Mouse (Mus musculus) bone marrow macrophage, adult 2 months (primary cell): ENCODE results near the gene Pde4d. TPM values are rescaled to one million over a fixed set of nuclear protein-coding genes. Genes with fewer than 3 reads are reported as not detected.

Source experiments
- H3K27ac ChIP-seq: 2 replicates; pipeline ENCODE4 v1.5.1; 2012; ENCODE audit warnings: low read depth, low read length; ENCODE audit not compliant: insufficient read depth
- H3K4me1 ChIP-seq: 2 replicates; pipeline ENCODE4 v1.6.1; 2012; ENCODE audit warnings: low read length; ENCODE audit not compliant: control insufficient read depth, insufficient read depth
- H3K4me3 ChIP-seq: 2 replicates; pipeline ENCODE4 v1.5.1; 2012; ENCODE audit warnings: mild to moderate bottlenecking, low read length, moderate library complexity; ENCODE audit not compliant: insufficient read depth
- CTCF ChIP-seq: IDR thresholded peaks from 2 replicates; pipeline ENCODE4 v1.5.1; 2012; ENCODE audit warnings: low read depth, mild to moderate bottlenecking, low read length, moderate library complexity
- POLR2A ChIP-seq: IDR thresholded peaks from 2 replicates; pipeline ENCODE4 v1.6.1; 2012; ENCODE audit warnings: mild to moderate bottlenecking, low read depth, low read length, borderline replicate concordance
- polyA plus RNA-seq: library from polyadenylated mRNA; stranded (reverse); fragments of >200 nt; gene quantifications from 2 replicates; pipeline ENCODE4 v1.2.4, GENCODE M21; 2012; ENCODE audit not compliant: missing spikeins, insufficient read depth, insufficient read length

Pde4d gene
- polyA plus RNA-seq, 1 experiment: 1.8 TPM

GRCm38 (mm10) chr13:109957953-109958352 lies 1508.2 kb downstream of the Pde4d start:
- no peaks in the 10 kb centered on the region for H3K4me1 ChIP-seq
- no peak overlapping the region for H3K4me3 ChIP-seq
- H3K27ac ChIP-seq: no peak overlapping the region
- TF ChIP-seq CTCF (no peak), POLR2A (no peak)

DNA sequence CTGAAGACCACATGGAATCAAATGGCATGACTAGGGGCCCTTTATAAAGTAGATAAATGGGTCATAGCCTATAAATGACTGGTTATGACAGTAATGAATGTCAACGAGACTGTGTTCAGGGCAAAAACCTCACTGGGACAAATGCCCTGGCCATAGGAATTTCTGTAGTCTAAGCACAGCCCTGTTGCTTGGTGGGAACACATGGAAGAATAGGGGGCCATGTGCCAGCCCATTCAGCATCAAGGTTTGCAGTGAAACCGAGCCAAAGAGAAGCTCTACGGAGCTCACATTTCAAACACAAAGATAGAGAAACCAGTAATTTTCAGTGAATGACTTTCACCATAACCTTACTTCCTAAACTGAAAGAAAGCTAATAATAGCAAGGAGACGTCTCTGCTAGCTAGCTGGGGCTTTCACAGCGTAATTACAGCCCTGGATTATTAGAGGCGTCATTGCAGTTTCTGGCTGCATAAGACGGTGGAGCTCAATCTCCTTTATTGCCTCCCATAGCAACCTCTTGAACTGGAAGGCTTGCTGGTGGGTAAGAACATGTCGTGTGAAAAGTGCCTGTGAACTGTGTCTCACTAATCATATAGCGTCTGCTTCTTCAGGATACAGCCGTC lies 1533.2 kb downstream of the Pde4d start:
- Histone ChIP-seq H3K4me1 (no peaks in the 10 kb centered on the region), H3K27ac (no peak overlapping the region), H3K4me3 (no peak overlapping the region)
- TF ChIP-seq CTCF (no peak), POLR2A (no peak)

DNA sequence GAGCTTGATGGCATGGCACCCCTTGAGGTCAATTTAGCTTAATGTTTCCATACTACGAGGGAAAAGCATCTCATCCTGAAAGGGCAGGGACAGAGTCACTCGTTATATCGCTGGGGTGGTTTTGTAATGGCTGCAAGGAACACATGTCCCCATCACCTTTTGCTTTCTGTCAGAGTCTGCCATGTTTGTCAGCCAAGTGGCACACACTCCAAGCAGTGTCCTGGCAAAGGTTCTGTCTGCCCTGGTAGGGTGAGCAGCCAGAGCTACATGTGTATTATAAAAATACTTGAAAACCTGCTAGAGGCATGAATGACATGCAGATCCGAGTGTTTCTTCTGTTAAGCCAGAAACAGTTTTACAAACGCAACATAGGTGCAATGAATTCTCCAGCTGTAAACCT lies 1535.7 kb downstream of the Pde4d start:
- no peak overlapping the region for H3K4me3 ChIP-seq
- no peak overlapping the region for H3K27ac ChIP-seq
- TF ChIP-seq CTCF (no peak), POLR2A (no peak)
- no peaks in the 10 kb centered on the region for H3K4me1 ChIP-seq

DNA sequence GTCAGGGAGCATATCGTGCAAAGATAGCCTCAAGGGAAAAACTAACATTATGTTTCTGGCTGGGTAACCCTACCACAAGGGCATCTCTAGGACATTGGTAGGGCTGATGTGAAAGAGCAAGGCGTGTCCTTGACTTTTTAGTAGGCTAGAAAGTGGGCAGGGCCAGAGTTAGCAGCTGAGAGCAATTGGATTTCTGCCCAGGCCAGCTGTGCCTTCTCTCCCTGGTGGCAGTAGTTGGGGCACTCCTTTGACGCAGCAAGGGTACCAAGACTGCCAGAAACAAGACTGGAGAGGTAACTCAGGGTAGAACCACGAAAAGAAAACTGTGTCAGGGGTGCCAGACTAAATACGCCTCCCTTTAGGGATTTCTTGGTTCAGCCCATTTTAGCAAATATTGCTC lies 1536.1 kb downstream of the Pde4d start:
- TF ChIP-seq CTCF: no peak
- TF ChIP-seq POLR2A: no peak
- H3K27ac ChIP-seq: no peak overlapping the region
- no peak overlapping the region for H3K4me3 ChIP-seq
- no peaks in the 10 kb centered on the region for H3K4me1 ChIP-seq

- Histone ChIP-seq H3K4me1 (no peaks in the 10 kb centered on the region), H3K27ac (no peak overlapping the region), H3K4me3 (no peak overlapping the region)
- TF ChIP-seq CTCF (no peak), POLR2A (no peak)
Observed at GRCm38 (mm10) chr13:109992775-109993505, 1543.2 kb downstream of the Pde4d start.

DNA sequence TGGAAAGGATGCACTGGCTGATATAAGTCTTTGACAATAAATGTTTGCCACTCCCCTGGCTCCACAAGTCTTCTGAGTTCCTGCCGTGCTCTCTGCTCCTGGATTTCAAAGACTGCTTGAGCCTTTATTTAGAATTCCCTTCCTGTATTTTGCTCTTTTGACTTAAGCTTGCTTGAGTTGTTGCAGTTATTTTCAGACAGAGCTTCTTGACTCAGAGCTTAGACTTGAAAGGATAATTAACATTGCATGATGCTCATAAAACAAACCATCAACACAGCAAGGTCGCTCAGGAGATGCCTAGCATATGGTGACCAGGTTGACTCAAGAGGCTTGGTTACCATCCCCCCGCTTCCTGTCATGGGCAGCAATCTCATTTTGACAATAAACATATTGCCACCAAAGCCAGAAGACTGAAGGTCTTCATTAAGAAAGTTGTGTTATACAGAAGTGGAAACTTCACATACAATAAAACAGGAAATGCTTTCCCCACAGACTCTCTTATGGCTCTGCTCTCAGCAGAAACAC lies 1544.6 kb downstream of the Pde4d start:
- Histone ChIP-seq H3K4me3 (no peak overlapping the region), H3K4me1 (no peaks in the 10 kb centered on the region)

GRCm38 (mm10) chr13:110002081-110002480 lies 1552.3 kb downstream of the Pde4d start:
- no peak for TF ChIP-seq CTCF
- TF ChIP-seq POLR2A: no peak
- H3K27ac ChIP-seq: no peak overlapping the region

More for the DNA sequence above, 1544.6 kb downstream of the Pde4d start:
- TF ChIP-seq CTCF (no peak), POLR2A (no peak)
- H3K27ac ChIP-seq: no peak overlapping the region

More at GRCm38 (mm10) chr13:110002081-110002480, 1552.3 kb downstream of the Pde4d start:
- no peaks in the 10 kb centered on the region for H3K4me1 ChIP-seq
- H3K4me3 ChIP-seq: no peak overlapping the region

Other genes with a start within 250 kb of the Pde4d start
- gene Elovl7, start 235.5 kb upstream of the Pde4d start, polyA plus RNA-seq: 0.27 TPM in 1 of 2 replicates, not detected in the other
- 4.8 and 5.9 TPM in 2 replicates for gene Depdc1b, start 133.6 kb upstream of the Pde4d start, polyA plus RNA-seq